Mouse (Mus musculus) midbrain, embryonic 12.5 days (tissue): ENCODE measurements around the gene Frmd5. TPM values are rescaled to one million over a fixed set of nuclear protein-coding genes. Genes with fewer than 3 reads are reported as not detected.

ENCODE experiments used
- ATAC-seq: fragments of 200-750 bp; cut with Nextera tagmentation; 2 replicates; pipeline ENCODE4 v1.8.0; 2017; ENCODE audit warnings: low read depth, moderate TSS enrichment, moderate library complexity; ENCODE audit not compliant: low FRiP score
- H3K27ac ChIP-seq: fragments of 300-500 bp; sonication (generic); replicated peaks from 2 replicates; pipeline ENCODE4 v1.5.1; 2016; ENCODE audit warnings: mild to moderate bottlenecking
- H3K27me3 ChIP-seq: fragments of 300-500 bp; sonication (generic); 2 replicates; pipeline ENCODE4 v1.6.1; 2016; ENCODE audit warnings: mild to moderate bottlenecking
- H3K36me3 ChIP-seq: fragments of 300-500 bp; sonication (generic); 2 replicates; pipeline ENCODE4 v1.6.1; 2016
- H3K4me1 ChIP-seq: fragments of 300-500 bp; sonication (generic); 2 replicates; pipeline ENCODE4 v1.6.1; 2016
- H3K4me2 ChIP-seq: fragments of 300-500 bp; sonication (generic); replicated peaks from 2 replicates; pipeline ENCODE4 v1.6.1; 2016; ENCODE audit warnings: mild to moderate bottlenecking, moderate library complexity
- H3K4me3 ChIP-seq: fragments of 300-500 bp; sonication (generic); 2 replicates; pipeline ENCODE4 v1.5.1; 2016; ENCODE audit warnings: mild to moderate bottlenecking
- H3K9ac ChIP-seq: fragments of 300-500 bp; sonication (generic); replicated peaks from 2 replicates; pipeline ENCODE4 v1.6.1; 2016; ENCODE audit warnings: mild to moderate bottlenecking, moderate library complexity
- H3K9me3 ChIP-seq: fragments of 300-500 bp; sonication (generic); 2 replicates; pipeline ENCODE4 v1.6.1; 2016; ENCODE audit warnings: mild to moderate bottlenecking
- WGBS: fragments of 180-500 bp; shearing (Covaris S2); methylation state at CpG from one replicate; pipeline ENCODE4 v1.1.7; 2016; 5-methylcytosine and 5-hydroxymethylcytosine counted together
- polyA plus RNA-seq: library from polyadenylated mRNA; unstranded; fragments of >200 nt; fragmentation: Nextera tagmentation; extraction: Ambion mirVana; gene quantifications from 2 replicates; pipeline ENCODE4 v1.2.1, GENCODE M21; 2016

Frmd5 gene
- polyA plus RNA-seq, 1 experiment from 2014 or later: 22.0 TPM

GRCm38 (mm10) chr2:121646528-121646927 lies 160.4 kb downstream of the Frmd5 start:
- ATAC-seq: no peak
- peaks cover 12% of the 10 kb centered on the region for H3K4me1 ChIP-seq
- H3K4me2 ChIP-seq: no peak overlapping the region
- H3K27me3 ChIP-seq: no peaks in the 10 kb centered on the region
- 74% methylated on average over 4 of the region's 4 CpGs for WGBS
- H3K4me3 ChIP-seq: no peak overlapping the region
- no peaks in the 10 kb centered on the region for H3K9me3 ChIP-seq
- H3K36me3 ChIP-seq: no peaks in the 10 kb centered on the region
- H3K27ac ChIP-seq: no peak overlapping the region
- H3K9ac ChIP-seq: no peak overlapping the region

- Histone ChIP-seq H3K9me3 (no peaks in the 10 kb centered on the region), H3K4me2 (peak overlapping the region; percentile 25; the same call in 1 of the 2 replicates), H3K36me3 (no peaks in the 10 kb centered on the region), H3K27ac (no peak overlapping the region), H3K4me1 (peaks cover 12% of the 10 kb centered on the region), H3K27me3 (no peaks in the 10 kb centered on the region), H3K9ac (no peak overlapping the region), H3K4me3 (no peak overlapping the region)
- no peak for ATAC-seq
- WGBS: 31% methylated on average over 6 of the region's 6 CpGs
These were observed 164.0 kb downstream of the Frmd5 start for GRCm38 (mm10) chr2:121642934-121643333.

DNA sequence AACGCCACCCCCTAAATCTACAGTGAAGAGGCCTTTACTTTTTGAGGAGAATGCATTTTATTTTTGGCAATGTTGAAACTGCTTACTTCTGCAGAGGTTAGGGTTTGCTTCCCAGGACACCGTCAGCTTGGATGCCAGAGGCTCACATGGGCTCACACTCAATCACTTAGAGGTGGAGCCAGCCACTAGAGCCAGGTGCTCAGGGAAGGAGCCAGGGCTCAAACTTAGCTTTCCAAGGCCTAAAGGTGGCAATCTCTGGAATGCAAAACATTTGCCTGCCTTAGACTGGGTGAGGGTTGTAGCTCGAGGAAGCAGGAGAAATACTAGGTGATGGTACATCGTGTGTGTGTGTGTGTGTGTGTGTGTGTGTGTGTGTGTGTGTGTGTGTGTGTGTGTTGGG lies 174.8 kb downstream of the Frmd5 start:
- Histone ChIP-seq H3K27me3 (no peaks in the 10 kb centered on the region), H3K4me2 (no peak overlapping the region), H3K9ac (no peak overlapping the region), H3K36me3 (no peaks in the 10 kb centered on the region), H3K9me3 (no peaks in the 10 kb centered on the region), H3K4me3 (no peak overlapping the region), H3K27ac (no peak overlapping the region), H3K4me1 (peaks cover 2% of the 10 kb centered on the region; the same call in 1 of the 2 replicates)
- 82% methylated on average over 4 of the region's 4 CpGs for WGBS
- ATAC-seq: no peak

DNA sequence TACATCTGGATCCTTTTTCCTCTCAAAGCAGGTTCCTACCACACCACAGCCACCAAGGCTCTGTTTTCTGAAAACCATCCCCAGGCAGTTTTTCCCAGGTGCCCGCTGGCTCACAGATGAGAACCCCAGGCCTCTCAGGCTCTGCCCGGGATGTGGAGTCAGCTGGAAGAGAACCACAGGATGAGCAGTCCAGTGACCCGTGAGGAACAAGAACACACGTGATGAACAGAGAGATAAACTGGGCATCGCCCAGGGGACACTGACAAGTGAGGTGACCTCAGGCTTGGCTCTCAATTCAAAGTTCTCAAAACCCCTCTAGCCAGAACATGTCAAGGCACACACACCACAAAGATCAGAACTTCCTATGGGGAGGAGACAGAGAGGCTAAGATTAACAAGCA lies 176.6 kb downstream of the Frmd5 start:
- 74% methylated on average over 5 of the region's 5 CpGs for WGBS
- Histone ChIP-seq H3K9me3 (no peaks in the 10 kb centered on the region), H3K4me3 (no peak overlapping the region), H3K9ac (no peak overlapping the region), H3K27ac (no peak overlapping the region), H3K4me1 (peaks cover 2% of the 10 kb centered on the region; the same call in 1 of the 2 replicates), H3K27me3 (no peaks in the 10 kb centered on the region), H3K36me3 (no peaks in the 10 kb centered on the region), H3K4me2 (no peak overlapping the region)
- ATAC-seq: no peak

GRCm38 (mm10) chr2:121628290-121628689 lies 178.6 kb downstream of the Frmd5 start:
- Histone ChIP-seq H3K27ac (no peak overlapping the region), H3K4me1 (no peaks in the 10 kb centered on the region; the same call in 1 of the 2 replicates), H3K4me2 (no peak overlapping the region), H3K36me3 (no peaks in the 10 kb centered on the region), H3K27me3 (no peaks in the 10 kb centered on the region), H3K9me3 (no peaks in the 10 kb centered on the region), H3K4me3 (no peak overlapping the region), H3K9ac (no peak overlapping the region)
- WGBS: 76% methylated on average over 10 of the region's 10 CpGs
- no peak for ATAC-seq

- no peak overlapping the region for H3K27ac ChIP-seq
- H3K4me1 ChIP-seq: peaks cover 11% of the 10 kb centered on the region
- ATAC-seq: no peak
- H3K36me3 ChIP-seq: no peaks in the 10 kb centered on the region
- no peak overlapping the region for H3K4me2 ChIP-seq
- 91% methylated on average over 3 of the region's 3 CpGs for WGBS
- no peaks in the 10 kb centered on the region for H3K9me3 ChIP-seq
- H3K9ac ChIP-seq: no peak overlapping the region
- no peak overlapping the region for H3K4me3 ChIP-seq
- no peaks in the 10 kb centered on the region for H3K27me3 ChIP-seq
These were observed 181.0 kb downstream of the Frmd5 start for GRCm38 (mm10) chr2:121625901-121626300.

- Histone ChIP-seq H3K27ac (peak overlapping the region; percentile 49; the same call in 1 of the 2 replicates), H3K4me1 (peaks cover 16% of the 10 kb centered on the region), H3K36me3 (no peaks in the 10 kb centered on the region), H3K4me3 (no peak overlapping the region), H3K4me2 (0 out of 2 replicates have a peak overlapping the region, but pooled peaks have one; percentile 7), H3K9ac (no peak overlapping the region), H3K9me3 (no peaks in the 10 kb centered on the region), H3K27me3 (no peaks in the 10 kb centered on the region)
- ATAC-seq: peak; percentile 72
- 48% methylated on average over 13 of the region's 13 CpGs for WGBS
These were observed 185.4 kb downstream of the Frmd5 start for GRCm38 (mm10) chr2:121621262-121622163.

DNA sequence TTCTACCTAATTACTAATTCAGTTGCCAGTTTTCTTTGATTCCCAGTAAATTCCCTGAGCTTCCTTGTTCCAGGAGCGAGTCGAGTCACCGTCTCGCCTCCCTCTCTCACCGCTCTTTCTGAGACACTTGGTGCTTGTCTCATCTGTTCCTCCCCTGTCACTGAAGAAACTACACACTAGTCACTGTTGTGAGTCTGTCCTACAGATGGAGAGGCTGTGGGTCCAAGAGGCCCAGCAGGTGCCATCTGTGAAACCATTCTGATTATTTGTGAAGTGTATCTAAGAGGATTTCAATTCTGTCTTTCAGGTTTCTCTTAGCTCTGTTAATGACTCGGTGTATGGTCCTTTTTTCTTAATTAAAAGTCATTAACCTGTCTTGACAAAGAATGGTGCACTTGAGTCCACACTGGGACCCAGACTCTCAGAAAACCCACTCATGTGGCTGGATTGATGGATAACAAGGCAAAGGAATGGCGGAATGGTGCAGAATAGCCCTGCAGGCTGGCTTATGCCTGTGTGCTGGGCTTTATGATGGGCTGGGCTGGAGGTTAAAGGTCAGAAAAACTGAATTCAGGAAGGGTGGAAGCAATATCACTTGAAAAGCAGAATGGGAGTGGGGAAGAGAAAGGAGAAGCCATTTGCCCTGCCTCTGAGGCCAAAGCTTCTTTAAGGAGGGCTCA lies 186.2 kb downstream of the Frmd5 start:
- H3K27ac ChIP-seq: peak overlapping the region; percentile 49; the same call in 1 of the 2 replicates
- peak; percentile 49; the same call in 1 of the 2 replicates for ATAC-seq
- H3K9me3 ChIP-seq: no peaks in the 10 kb centered on the region
- peaks cover 16% of the 10 kb centered on the region for H3K4me1 ChIP-seq
- no peak overlapping the region for H3K9ac ChIP-seq
- H3K4me2 ChIP-seq: no peak overlapping the region
- no peaks in the 10 kb centered on the region for H3K27me3 ChIP-seq
- no peaks in the 10 kb centered on the region for H3K36me3 ChIP-seq
- H3K4me3 ChIP-seq: no peak overlapping the region
- 58% methylated on average over 7 of the region's 7 CpGs for WGBS

DNA sequence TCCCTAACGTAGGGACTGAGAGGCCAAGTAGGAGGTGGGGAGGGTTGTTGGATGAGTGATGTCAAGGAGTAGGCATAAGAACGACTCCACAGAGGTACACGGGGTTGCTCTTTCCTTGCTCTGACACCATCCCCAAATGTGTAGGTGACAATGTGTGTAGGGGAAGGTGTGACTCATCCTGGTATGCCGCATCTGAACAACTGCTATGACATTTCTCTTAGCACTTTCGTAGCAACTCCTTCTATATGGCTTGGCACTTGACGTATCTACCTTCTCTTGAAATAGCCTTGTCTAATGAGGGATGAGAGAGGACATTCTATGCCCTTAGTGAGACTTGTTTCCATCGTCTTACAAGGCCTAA lies 191.7 kb downstream of the Frmd5 start:
- H3K4me2 ChIP-seq: no peak overlapping the region
- ATAC-seq: no peak
- no peaks in the 10 kb centered on the region for H3K27me3 ChIP-seq
- H3K36me3 ChIP-seq: no peaks in the 10 kb centered on the region
- H3K27ac ChIP-seq: no peak overlapping the region
- H3K4me3 ChIP-seq: no peak overlapping the region
- WGBS: 87% methylated on average over 7 of the region's 7 CpGs
- no peaks in the 10 kb centered on the region for H3K9me3 ChIP-seq
- no peak overlapping the region for H3K9ac ChIP-seq
- peaks cover 13% of the 10 kb centered on the region; the same call in 1 of the 2 replicates for H3K4me1 ChIP-seq

- Histone ChIP-seq H3K36me3 (no peaks in the 10 kb centered on the region), H3K9me3 (no peaks in the 10 kb centered on the region), H3K9ac (no peak overlapping the region), H3K4me2 (no peak overlapping the region), H3K27ac (no peak overlapping the region), H3K4me1 (peaks cover 16% of the 10 kb centered on the region; the same call in 1 of the 2 replicates), H3K4me3 (no peak overlapping the region), H3K27me3 (no peaks in the 10 kb centered on the region)
- ATAC-seq: no peak
- WGBS: 94% methylated on average over 9 of the region's 9 CpGs
These were observed 192.2 kb downstream of the Frmd5 start for GRCm38 (mm10) chr2:121614483-121615198.

GRCm38 (mm10) chr2:121612112-121612511 lies 194.8 kb downstream of the Frmd5 start:
- no peak overlapping the region for H3K27ac ChIP-seq
- WGBS: 72% methylated on average over 5 of the region's 5 CpGs
- no peak for ATAC-seq

More at GRCm38 (mm10) chr2:121612112-121612511, 194.8 kb downstream of the Frmd5 start:
- Histone ChIP-seq H3K4me2 (no peak overlapping the region), H3K27me3 (no peaks in the 10 kb centered on the region), H3K9me3 (0 out of 2 replicates have a peak, but pooled peaks cover 2% of the 10 kb centered on the region), H3K4me1 (peaks cover 16% of the 10 kb centered on the region; the same call in 1 of the 2 replicates), H3K9ac (no peak overlapping the region), H3K36me3 (no peaks in the 10 kb centered on the region), H3K4me3 (no peak overlapping the region)
